Mouse (Mus musculus): ENCODE measurements around the gene Anapc16. TPM values are rescaled to one million over a fixed set of nuclear protein-coding genes. Genes with fewer than 3 reads are reported as not detected.
A peak's percentile ranks its signal among the peaks of the same experiment; 100 is the strongest.

The Anapc16 gene
- 108 and 136 TPM in 2 replicates for polyA plus RNA-seq (2012; rRNA removed)

- peak; percentile 96 for DNase-seq
- under 1% methylated on average over 51 of the region's 51 CpGs for WGBS
- Histone ChIP-seq H3K4me3 (ENCODE audit: control insufficient read depth, insufficient read depth, low read length) (peak within 1 kb of the TSS; percentile 76), H3K36me3 (ENCODE audit: control insufficient read depth, insufficient read depth, low read length) (no peaks in the 10 kb centered on the region), H3K27ac (ENCODE audit: control insufficient read depth, insufficient read depth, low read length) (peak within 1 kb of the TSS; percentile 87), H3K4me1 (replicated peaks; ENCODE audit: control insufficient read depth, insufficient read depth, low read length) (peaks cover 26% of the 10 kb centered on the region), H3K27me3 (ENCODE audit: control insufficient read depth, insufficient read depth, low read length) (no peaks in the 10 kb centered on the region)
- TF ChIP-seq CTCF (IDR thresholded peaks at IDR 0.05; ENCODE audit: borderline replicate concordance, control insufficient read depth, extremely low read depth, insufficient read depth, low read length, poor library complexity), result 0 out of 2 replicates have a peak, but pooled peaks have one; percentile 48
- peak; percentile 75; the same call in 1 of the 2 replicates for TF ChIP-seq POLR2A (IDR thresholded peaks at IDR 0.05; ENCODE audit: control insufficient read depth, extremely low read depth, insufficient read depth, low read length, poor library complexity)
Measured at GRCm38 (mm10) chr10:60002673-60003212, at the start of gene Anapc16, which contains the start of gene Ascc1. Anapc16 (minus strand) TSS chr10:60003135. Ascc1 (plus strand) TSS chr10:60002805.

GRCm38 (mm10) chr10:60050581-60050980 is 47.6 kb upstream of the Anapc16 start:
- WGBS, result 98% methylated on average over 10 of the region's 10 CpGs
- Histone ChIP-seq H3K36me3 (ENCODE audit: control insufficient read depth, insufficient read depth, low read length) (peaks cover 10% of the 10 kb centered on the region), H3K27ac (ENCODE audit: control insufficient read depth, insufficient read depth, low read length) (no peak overlapping the region), H3K4me1 (replicated peaks; ENCODE audit: control insufficient read depth, insufficient read depth, low read length) (no peaks in the 10 kb centered on the region), H3K27me3 (ENCODE audit: control insufficient read depth, insufficient read depth, low read length) (no peaks in the 10 kb centered on the region), H3K4me3 (ENCODE audit: control insufficient read depth, insufficient read depth, low read length) (no peak overlapping the region)
- no peak for DNase-seq
- TF ChIP-seq CTCF (IDR thresholded peaks at IDR 0.05; ENCODE audit: borderline replicate concordance, control insufficient read depth, extremely low read depth, insufficient read depth, low read length, poor library complexity) (no peak), POLR2A (IDR thresholded peaks at IDR 0.05; ENCODE audit: control insufficient read depth, extremely low read depth, insufficient read depth, low read length, poor library complexity) (no peak)

- Histone ChIP-seq H3K36me3 (ENCODE audit: control insufficient read depth, insufficient read depth, low read length) (peaks cover 10% of the 10 kb centered on the region), H3K27me3 (ENCODE audit: control insufficient read depth, insufficient read depth, low read length) (no peaks in the 10 kb centered on the region), H3K4me3 (ENCODE audit: control insufficient read depth, insufficient read depth, low read length) (no peak overlapping the region), H3K4me1 (replicated peaks; ENCODE audit: control insufficient read depth, insufficient read depth, low read length) (no peaks in the 10 kb centered on the region), H3K27ac (ENCODE audit: control insufficient read depth, insufficient read depth, low read length) (no peak overlapping the region)
- no peak for DNase-seq
- 90% methylated on average over 5 of the region's 5 CpGs for WGBS
- TF ChIP-seq CTCF (IDR thresholded peaks at IDR 0.05; ENCODE audit: borderline replicate concordance, control insufficient read depth, extremely low read depth, insufficient read depth, low read length, poor library complexity), result no peak
- TF ChIP-seq POLR2A (IDR thresholded peaks at IDR 0.05; ENCODE audit: control insufficient read depth, extremely low read depth, insufficient read depth, low read length, poor library complexity), result no peak
Measured at GRCm38 (mm10) chr10:60046696-60047095, 43.8 kb upstream of the Anapc16 start.

GRCm38 (mm10) chr10:60042350-60042922 is 39.5 kb upstream of the Anapc16 start:
- TF ChIP-seq POLR2A (IDR thresholded peaks at IDR 0.05; ENCODE audit: control insufficient read depth, extremely low read depth, insufficient read depth, low read length, poor library complexity) (no peak), CTCF (IDR thresholded peaks at IDR 0.05; ENCODE audit: borderline replicate concordance, control insufficient read depth, extremely low read depth, insufficient read depth, low read length, poor library complexity) (no peak)
- no peak for DNase-seq
- 96% methylated on average over 8 of the region's 8 CpGs for WGBS

GRCm38 (mm10) chr10:60035744-60036143 is 32.8 kb upstream of the Anapc16 start:
- WGBS, result 93% methylated on average over 4 of the region's 4 CpGs
- DNase-seq, result no peak
- Histone ChIP-seq H3K36me3 (ENCODE audit: control insufficient read depth, insufficient read depth, low read length) (no peaks in the 10 kb centered on the region), H3K4me1 (replicated peaks; ENCODE audit: control insufficient read depth, insufficient read depth, low read length) (no peaks in the 10 kb centered on the region), H3K27ac (ENCODE audit: control insufficient read depth, insufficient read depth, low read length) (no peak overlapping the region), H3K27me3 (ENCODE audit: control insufficient read depth, insufficient read depth, low read length) (no peaks in the 10 kb centered on the region), H3K4me3 (ENCODE audit: control insufficient read depth, insufficient read depth, low read length) (no peak overlapping the region)
- no peak for TF ChIP-seq CTCF (IDR thresholded peaks at IDR 0.05; ENCODE audit: borderline replicate concordance, control insufficient read depth, extremely low read depth, insufficient read depth, low read length, poor library complexity)
- TF ChIP-seq POLR2A (IDR thresholded peaks at IDR 0.05; ENCODE audit: control insufficient read depth, extremely low read depth, insufficient read depth, low read length, poor library complexity), result no peak

More at GRCm38 (mm10) chr10:60042350-60042922, 39.5 kb upstream of the Anapc16 start:
- Histone ChIP-seq H3K36me3 (ENCODE audit: control insufficient read depth, insufficient read depth, low read length) (no peaks in the 10 kb centered on the region), H3K27ac (ENCODE audit: control insufficient read depth, insufficient read depth, low read length) (no peak overlapping the region), H3K4me1 (replicated peaks; ENCODE audit: control insufficient read depth, insufficient read depth, low read length) (no peaks in the 10 kb centered on the region), H3K27me3 (ENCODE audit: control insufficient read depth, insufficient read depth, low read length) (no peaks in the 10 kb centered on the region), H3K4me3 (ENCODE audit: control insufficient read depth, insufficient read depth, low read length) (no peak overlapping the region)

GRCm38 (mm10) chr10:60034621-60035020 is 31.7 kb upstream of the Anapc16 start:
- Histone ChIP-seq H3K27ac (ENCODE audit: control insufficient read depth, insufficient read depth, low read length) (no peak overlapping the region), H3K36me3 (ENCODE audit: control insufficient read depth, insufficient read depth, low read length) (no peaks in the 10 kb centered on the region), H3K27me3 (ENCODE audit: control insufficient read depth, insufficient read depth, low read length) (no peaks in the 10 kb centered on the region), H3K4me1 (replicated peaks; ENCODE audit: control insufficient read depth, insufficient read depth, low read length) (no peaks in the 10 kb centered on the region), H3K4me3 (ENCODE audit: control insufficient read depth, insufficient read depth, low read length) (no peak overlapping the region)
- WGBS, result 94% methylated on average over 3 of the region's 3 CpGs
- DNase-seq, result no peak
- no peak for TF ChIP-seq CTCF (IDR thresholded peaks at IDR 0.05; ENCODE audit: borderline replicate concordance, control insufficient read depth, extremely low read depth, insufficient read depth, low read length, poor library complexity)
- TF ChIP-seq POLR2A (IDR thresholded peaks at IDR 0.05; ENCODE audit: control insufficient read depth, extremely low read depth, insufficient read depth, low read length, poor library complexity), result no peak

Measured in thymus, adult 2 months (tissue).